Mouse (Mus musculus): ENCODE data around the gene Cox14. TPM values are rescaled to one million over a fixed set of nuclear protein-coding genes. Genes with fewer than 3 reads are reported as not detected.
"Not testable (repeated sequence)": the region's sequence is repeated elsewhere in the genome, so short reads cannot be mapped to it uniquely, and the experiment has no call there.

Cox14 gene
- total RNA-seq, 2 experiments from 2014 or later, result 124 to 135 TPM

DNA sequence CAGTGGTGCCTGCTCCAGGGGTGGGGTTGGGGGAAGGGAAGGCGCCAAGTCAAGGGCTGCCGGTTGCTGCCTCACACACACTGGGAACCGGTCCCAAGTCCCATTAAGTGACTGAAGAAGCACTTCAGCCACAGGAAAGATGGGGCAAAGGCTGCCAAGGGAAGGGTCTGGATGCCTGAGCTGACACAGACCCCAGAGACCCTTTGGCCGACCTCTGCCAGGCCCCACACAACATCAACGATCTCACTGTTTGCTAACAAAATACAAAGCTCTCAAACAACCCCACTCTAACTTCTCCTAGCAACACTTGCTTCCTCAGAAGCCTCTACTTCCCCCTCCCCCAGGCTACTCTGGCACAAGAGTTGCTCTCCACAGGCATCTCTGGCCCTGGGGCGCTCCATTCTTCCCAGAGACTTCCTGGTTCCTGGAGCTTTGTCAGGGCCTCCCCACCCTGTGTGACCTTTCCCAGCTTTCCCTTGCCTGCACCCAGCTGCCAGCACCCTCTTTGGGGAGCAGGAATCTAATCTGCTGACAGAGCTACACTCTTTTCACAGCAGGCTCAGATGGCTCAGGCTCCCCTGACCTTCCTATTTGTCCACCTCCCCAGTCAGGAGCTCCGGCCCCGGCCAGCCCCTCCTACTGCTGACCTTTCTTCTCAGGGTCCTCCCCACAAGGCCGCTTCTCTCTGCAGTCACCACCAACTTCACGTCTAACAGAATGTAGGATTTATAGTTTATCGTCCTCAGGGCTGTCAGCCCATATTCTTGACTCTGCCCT, 1.7 kb upstream of the Cox14 start:
- peak in 1 of 2 experiments; percentile 40 for DNase-seq (ENCODE audit: extremely low spot score in 1 of 2, low spot score in 1 of 2)

DNA sequence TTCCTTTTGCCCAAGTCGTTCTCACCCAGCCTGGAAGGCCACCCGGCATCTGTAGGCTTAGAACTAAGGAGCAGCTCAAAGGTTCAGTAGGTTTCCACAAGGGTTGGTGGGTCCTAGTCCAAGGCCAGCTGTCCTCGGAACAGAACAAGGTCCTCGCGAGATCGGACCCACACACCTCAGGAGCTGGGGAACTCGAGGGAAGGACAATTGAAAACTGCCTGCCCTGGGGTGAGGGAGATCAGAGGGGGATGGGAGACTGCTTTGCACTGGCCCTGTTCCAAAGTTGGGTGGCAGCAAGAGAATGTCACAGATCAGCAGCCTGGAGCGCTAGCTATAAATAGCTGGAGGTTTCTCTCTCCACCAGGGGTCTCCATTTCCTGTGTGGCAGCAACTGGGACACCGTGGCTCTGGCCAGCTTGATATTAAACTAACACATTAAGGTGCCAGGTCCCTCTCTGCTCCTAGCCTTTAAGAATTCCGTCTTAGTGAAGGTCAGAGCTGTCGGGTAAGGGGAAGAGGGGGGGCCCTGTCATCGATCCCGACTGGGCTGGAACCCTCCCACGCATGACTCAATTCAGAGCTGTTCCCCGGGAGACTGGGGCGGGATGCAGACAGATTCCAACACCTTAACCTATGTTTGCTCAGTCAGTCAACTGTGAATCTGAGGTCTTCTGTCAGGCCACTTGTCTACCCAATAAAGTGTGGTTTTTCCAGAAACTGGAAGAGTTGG, 961 bp upstream of the Cox14 start:
- peak; percentile 56 to 65 for DNase-seq (ENCODE audit: extremely low spot score in 1 of 2, low spot score in 1 of 2)

- no peak for DNase-seq (ENCODE audit: extremely low spot score in 1 of 2, low spot score in 1 of 2)
Observed at GRCm38 (mm10) chr15:99726549-99726948, 1.1 kb downstream of the Cox14 start.

DNA sequence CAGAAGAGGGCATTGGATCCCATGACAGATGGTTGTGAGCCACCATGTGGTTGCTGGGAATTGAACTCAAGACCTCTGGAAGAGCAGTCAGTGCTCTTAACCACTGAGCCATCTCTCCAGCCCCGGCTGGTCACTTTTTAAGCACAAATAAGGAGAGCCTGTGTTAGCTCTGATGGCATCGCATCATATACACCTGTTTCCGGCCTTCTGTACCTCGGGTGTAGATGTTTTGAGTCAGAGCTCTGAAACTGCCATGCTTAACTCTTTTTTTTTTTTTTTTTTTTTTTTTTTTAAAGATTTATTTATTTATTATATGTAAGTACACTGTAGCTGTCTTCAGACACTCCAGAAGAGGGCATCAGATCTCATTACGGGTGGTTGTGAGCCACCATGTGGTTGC, 1.6 kb downstream of the Cox14 start:
- not testable (repeated sequence) for DNase-seq (ENCODE audit: extremely low spot score in 1 of 2, low spot score in 1 of 2)

DNA sequence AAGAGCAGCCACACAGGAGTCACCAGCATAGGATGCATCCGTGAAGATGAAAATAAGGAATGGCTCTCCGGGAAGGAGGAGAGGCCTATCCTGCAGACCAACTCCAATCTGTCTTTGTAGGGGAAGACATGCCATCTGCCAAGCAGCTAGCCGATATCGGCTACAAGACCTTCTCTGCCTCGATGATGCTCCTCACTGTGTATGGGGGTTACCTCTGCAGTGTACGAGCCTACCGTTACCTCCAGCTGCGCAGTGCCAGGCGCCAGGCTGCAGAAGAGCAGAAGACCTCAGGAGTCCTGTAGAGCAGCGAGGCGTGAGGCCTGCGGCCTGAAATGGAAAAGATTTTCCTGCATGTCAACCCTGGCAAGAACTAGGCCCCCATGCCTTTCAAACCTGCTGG, 2.1 kb downstream of the Cox14 start:
- no peak for DNase-seq (ENCODE audit: extremely low spot score in 1 of 2, low spot score in 1 of 2)

DNA sequence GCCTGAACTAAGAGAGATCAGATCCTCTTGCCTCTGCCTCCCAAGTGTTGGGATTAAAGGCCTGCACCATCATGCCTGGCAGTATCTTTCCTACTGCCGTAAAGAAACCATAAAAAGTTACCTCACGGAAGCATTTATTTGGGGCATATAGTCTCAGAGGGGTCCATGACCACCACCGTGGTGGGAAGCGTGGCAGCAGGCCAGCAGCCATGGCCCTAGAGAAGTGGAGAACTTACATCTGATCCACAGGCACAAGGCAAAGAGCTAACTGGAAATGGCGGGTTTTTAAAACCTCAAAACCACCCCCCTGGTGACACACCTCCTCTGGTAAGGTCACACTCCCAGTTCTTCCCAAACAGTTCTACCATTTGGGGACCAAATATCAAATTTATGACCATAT, 2.8 kb downstream of the Cox14 start:
- DNase-seq (ENCODE audit: extremely low spot score in 1 of 2, low spot score in 1 of 2), result no peak

DNA sequence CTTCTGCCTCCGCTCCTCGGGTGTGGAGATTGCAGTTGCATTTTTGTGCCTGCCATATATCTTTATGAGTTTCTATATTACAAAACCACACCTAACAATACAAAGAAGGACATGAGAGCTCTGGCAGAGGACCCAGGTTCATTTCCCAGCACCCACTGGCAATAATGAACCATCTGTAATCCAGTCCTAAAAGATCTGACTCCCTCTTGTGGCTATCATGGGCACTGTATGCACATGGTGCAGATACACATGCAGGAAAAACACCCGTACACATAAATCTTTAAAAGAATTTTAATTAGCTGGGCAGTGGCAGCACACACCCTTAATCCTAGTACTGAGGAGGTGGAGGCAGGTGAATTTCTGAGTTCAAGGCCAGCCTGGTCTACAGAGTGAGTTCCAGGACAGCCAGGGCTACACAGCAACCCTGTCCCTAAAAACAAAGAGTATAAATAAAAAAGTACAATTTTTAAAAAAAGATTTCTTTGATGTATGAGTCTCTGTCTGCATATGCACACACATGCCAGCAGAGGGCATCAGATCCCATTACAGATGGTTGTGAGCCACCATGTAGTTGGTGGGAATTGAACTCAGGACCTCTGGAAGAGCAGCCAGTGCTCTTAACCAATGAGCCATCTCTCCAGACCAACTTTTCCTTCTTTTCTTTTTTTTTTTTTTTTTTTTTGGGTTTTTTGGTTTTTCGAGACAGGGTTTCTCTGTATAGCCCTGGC, 3.8 kb downstream of the Cox14 start:
- DNase-seq (ENCODE audit: extremely low spot score in 1 of 2, low spot score in 1 of 2), result no peak

- no peak for DNase-seq (ENCODE audit: extremely low spot score in 1 of 2, low spot score in 1 of 2)
Observed at GRCm38 (mm10) chr15:99731167-99731566, 5.7 kb downstream of the Cox14 start.

- DNase-seq (ENCODE audit: extremely low spot score in 1 of 2, low spot score in 1 of 2), result no peak
Observed at GRCm38 (mm10) chr15:99731678-99732077, 6.3 kb downstream of the Cox14 start.

DNA sequence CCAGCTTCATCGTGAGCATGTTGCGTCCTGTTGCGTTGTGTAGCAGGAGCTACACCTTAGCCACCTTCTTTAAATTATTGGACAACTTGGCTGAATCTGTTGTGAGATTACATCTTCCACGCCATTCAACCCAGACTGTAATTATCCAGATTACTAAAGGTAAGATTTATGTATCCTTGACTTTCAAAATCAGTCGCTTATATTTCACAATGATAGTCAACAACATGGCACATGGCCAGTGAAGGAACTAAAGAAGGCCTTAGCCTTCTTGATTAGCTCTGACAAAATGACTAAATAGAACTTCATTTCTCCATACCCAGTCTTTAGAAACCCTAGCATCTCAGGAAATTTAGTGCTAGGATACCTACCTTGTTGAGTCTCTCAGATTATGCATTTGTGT, 7.8 kb downstream of the Cox14 start:
- no peak for DNase-seq (ENCODE audit: extremely low spot score in 1 of 2, low spot score in 1 of 2)

DNA sequence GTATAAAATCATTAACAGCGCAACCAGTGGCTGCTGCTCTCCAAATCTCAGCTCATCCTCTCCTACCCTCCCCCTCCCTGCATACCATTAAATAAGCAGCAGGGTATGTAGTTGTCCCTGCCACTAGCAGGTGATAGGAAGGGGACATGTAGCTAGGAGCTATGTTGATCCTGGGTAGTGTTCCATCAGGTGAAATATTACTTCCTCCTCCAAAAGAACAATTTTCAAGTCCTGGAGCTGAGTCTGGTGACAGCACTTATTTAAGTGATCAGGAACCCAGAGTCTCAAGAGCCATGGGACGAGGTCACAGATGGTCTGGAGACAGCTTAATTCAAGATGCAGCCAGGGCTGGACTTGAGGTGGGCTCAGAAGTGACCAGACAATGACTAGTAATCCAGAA, 10.2 kb downstream of the Cox14 start:
- peak; percentile 100 for DNase-seq (ENCODE audit: extremely low spot score in 1 of 2, low spot score in 1 of 2)

GRCm38 (mm10) chr15:99736675-99737074, 11.3 kb downstream of the Cox14 start:
- DNase-seq (ENCODE audit: extremely low spot score in 1 of 2, low spot score in 1 of 2), result no peak

GRCm38 (mm10) chr15:99740229-99740628, 14.8 kb downstream of the Cox14 start:
- no peak for DNase-seq (ENCODE audit: extremely low spot score in 1 of 2, low spot score in 1 of 2)

DNA sequence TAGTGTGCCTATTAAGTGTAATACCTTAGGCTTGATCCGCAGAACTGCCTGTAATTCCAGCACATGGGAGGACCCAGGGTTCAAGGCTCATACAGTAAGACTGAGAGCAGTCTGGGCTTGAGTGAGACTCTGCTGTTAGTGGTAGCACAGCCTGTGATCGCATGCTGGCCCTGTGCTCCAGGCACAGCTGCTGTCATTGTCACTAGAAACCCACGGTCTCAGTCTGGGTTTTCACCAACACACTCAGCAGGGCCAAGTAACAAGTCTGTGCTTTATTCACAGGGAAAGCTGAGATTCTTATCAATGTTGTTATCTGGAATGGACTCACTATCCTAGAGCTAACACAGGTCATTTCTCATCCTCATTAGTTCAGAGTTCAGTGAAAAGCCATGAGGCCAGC, 28.8 kb downstream of the Cox14 start:
- DNase-seq (ENCODE audit: extremely low spot score in 1 of 2, low spot score in 1 of 2), result no peak

GRCm38 (mm10) chr15:99767467-99767866, 42.0 kb downstream of the Cox14 start:
- DNase-seq (ENCODE audit: extremely low spot score in 1 of 2, low spot score in 1 of 2), result no peak

- no peak for DNase-seq (ENCODE audit: extremely low spot score in 1 of 2, low spot score in 1 of 2)
Observed at GRCm38 (mm10) chr15:99768761-99769160, 43.3 kb downstream of the Cox14 start.

- no peak for DNase-seq (ENCODE audit: extremely low spot score in 1 of 2, low spot score in 1 of 2)
Observed at GRCm38 (mm10) chr15:99771004-99771500, 45.6 kb downstream of the Cox14 start.

- DNase-seq (ENCODE audit: extremely low spot score in 1 of 2, low spot score in 1 of 2), result peak; percentile 29 to 51
Observed at GRCm38 (mm10) chr15:99771601-99772276, 46.3 kb downstream of the Cox14 start.

GRCm38 (mm10) chr15:99772277-99772880, 47.0 kb downstream of the Cox14 start:
- DNase-seq (ENCODE audit: extremely low spot score in 1 of 2, low spot score in 1 of 2), result peak; percentile 75 to 77

GRCm38 (mm10) chr15:99772881-99772924, 47.3 kb downstream of the Cox14 start, which contains the start of gene Cers5:
TSS of gene Cers5 (minus strand) at chr15:99772885.
- DNase-seq (ENCODE audit: extremely low spot score in 1 of 2, low spot score in 1 of 2), result not testable (repeated sequence)

DNA sequence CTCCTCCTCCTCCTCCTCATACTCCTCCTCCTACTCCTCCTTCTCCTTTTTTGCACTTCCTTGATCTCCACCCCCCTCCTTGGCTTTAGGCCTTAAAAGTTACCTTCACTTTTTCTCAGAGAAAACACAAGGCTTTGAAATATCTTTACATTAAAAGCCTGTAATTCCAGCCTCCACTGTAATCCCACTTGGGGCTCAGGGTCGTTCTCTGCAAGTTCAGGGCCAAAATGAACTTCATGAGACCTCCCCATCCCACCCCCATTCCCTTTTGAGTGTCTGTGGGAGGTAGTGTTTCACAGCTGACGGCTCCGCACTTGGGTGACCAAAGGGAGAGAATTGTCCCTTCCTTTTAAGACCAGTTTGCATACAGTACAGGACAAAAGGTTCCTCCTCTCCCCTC, 47.5 kb downstream of the Cox14 start:
- no peak for DNase-seq (ENCODE audit: extremely low spot score in 1 of 2, low spot score in 1 of 2)
